Mouse (Mus musculus) urinary bladder, adult 2 months (tissue): ENCODE measurements around the gene Alpk1. TPM values are rescaled to one million over a fixed set of nuclear protein-coding genes. Genes with fewer than 3 reads are reported as not detected.
A peak's percentile ranks its signal among the peaks of the same experiment; 100 is the strongest.

Experiments used
- DNase-seq: peaks from one replicate; pipeline ENCODE4 v3.0.0; 2022; ENCODE audit warnings: low spot score
- polyA plus RNA-seq: library from polyadenylated mRNA; depleted of rRNA; stranded (reverse); fragments of >200 nt; gene quantifications from 2 replicates; pipeline ENCODE4 v1.2.3, GENCODE M21; 2012; rRNA removed

Alpk1 gene
- 17.8 and 20.4 TPM in 2 replicates for polyA plus RNA-seq

GRCm38 (mm10) chr3:127780021-127780644, at the start of gene Alpk1:
Alpk1 (minus strand) TSS chr3:127780527.
- DNase-seq = peak; percentile 63

DNA sequence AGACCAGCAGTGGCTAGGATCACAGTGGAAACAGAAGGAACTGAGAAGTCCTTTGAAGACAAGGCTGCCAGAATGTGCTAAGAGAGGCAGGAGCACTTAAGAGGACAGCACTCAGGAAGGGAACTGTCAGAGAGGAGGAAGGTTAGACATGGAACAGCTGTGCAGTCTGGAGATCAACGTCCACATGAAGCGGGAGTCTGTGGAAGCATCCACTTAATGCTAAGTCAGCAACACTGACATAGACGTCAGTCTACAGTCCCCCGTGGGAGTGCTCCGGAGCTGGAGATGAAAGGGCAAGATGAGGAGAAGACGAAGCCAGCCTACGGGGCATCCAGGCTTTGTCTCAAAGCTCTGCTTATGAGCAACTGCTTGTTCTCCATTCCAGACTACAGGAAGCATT, 46.8 kb upstream of the Alpk1 start:
- no peak for DNase-seq

DNA sequence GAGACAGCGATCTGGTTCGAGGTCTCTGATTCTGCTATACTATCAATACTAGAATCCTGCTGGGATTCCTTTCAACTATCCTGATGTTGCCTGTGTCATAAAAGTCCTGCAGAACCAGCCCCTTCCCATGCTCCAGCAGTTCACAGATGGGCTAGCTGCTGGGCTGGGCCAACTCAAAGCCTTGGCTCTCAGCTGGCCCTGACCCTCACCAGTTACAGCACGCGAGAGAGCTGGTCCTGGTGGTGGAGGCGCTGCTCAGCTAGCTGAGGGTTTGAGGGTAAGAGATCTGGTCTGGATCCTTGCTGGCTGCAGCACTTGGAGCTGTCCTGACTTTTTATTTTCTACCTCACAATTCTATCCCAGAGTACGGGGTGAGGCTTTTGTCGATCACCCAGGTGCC, 46.2 kb upstream of the Alpk1 start:
- DNase-seq = no peak

DNA sequence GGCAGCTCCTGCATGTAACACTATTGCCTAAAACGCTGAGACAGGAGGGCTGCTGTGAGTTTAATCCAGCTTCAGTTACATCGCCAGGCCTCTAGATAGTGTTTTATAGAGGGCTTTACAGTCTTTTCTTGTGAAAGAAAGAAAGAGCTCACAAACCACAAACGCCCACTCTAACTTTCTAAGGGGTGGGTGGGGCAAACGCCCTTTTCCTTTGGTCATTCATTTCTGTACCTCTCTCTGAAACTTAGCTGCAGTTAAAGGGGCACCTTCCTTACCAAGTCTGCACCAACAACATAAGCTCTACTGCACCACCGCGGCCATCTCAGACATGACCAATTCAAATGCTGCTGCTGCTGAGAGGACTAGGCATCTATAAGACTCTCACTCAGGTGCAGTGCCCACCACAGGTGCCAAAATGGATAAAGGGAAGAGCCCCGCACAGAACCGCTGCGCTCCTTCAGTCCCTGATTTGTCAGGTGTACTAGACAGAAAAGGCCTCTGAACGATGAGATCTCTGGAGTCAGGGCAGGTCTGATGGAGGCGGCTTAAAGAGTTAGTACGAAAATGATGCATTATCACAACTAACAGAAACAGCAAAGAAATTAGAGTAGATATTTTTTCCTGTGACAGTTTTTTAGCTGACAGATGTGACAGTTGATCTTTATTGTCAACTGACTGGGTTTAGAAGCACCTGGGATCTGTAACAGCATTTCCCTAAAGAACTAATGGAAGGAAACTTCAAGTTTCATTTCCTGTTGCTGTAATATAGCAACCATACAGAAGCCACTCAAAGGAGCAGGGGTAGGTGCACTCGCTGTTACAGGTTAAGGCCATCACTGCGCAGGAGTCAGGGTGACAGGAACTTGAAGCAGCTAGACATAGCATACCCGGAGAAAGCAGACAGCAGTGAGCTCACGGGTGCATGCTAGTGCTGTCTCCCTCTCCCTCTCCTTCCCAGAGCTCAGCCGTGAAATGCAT, 43.8 kb upstream of the Alpk1 start:
- no peak for DNase-seq

GRCm38 (mm10) chr3:127821209-127821608, 40.9 kb upstream of the Alpk1 start:
- no peak for DNase-seq

DNA sequence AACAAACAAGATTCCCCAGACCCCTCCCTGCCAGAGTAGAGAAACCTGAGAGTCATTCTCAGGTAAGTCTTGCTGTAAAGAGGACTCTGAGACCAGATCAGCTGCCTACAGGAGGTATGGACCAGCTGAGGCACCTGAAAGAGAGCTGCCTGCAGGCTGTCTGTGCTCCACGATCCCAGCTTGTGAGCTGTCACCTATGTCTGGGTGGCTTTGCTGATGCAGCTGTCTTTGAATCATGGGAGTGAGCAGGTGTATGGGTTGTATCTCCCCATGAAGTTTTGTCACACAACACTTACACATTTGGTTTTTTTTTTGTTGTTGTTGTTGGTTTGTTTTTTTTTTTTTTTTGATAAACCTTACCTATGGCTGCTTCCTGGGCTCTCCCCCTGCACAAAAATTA, 40.1 kb upstream of the Alpk1 start:
- DNase-seq = no peak

- DNase-seq = no peak
Observed at GRCm38 (mm10) chr3:127818694-127819663, 38.7 kb upstream of the Alpk1 start.

GRCm38 (mm10) chr3:127817120-127817683, 36.9 kb upstream of the Alpk1 start:
- no peak for DNase-seq

- no peak for DNase-seq
Observed at GRCm38 (mm10) chr3:127809103-127809502, 28.8 kb upstream of the Alpk1 start.

- no peak for DNase-seq
Observed at GRCm38 (mm10) chr3:127807846-127808245, 27.5 kb upstream of the Alpk1 start.

GRCm38 (mm10) chr3:127805991-127806390, 25.7 kb upstream of the Alpk1 start:
- no peak for DNase-seq

DNA sequence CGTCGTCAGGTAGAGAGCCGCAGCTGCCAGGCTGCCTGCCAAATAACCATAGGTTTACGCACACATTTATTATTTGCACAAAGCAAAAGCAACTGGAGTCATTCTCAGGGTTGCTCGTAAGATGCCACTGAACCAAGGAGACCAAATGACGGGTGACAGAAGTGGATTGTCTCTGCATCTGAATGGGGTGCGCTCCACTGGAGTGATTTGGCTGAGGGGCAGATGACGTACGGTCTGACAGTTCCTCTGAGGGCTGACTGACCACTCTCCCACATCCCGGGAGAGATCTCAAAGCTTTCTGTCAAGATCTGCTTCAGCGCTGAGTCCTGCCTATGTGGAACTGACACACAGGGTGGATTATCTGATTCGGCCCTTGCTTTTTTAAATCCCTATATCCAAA, 24.7 kb upstream of the Alpk1 start:
- DNase-seq = no peak

GRCm38 (mm10) chr3:127804439-127804838, 24.1 kb upstream of the Alpk1 start:
- no peak for DNase-seq

GRCm38 (mm10) chr3:127802814-127803213, 22.5 kb upstream of the Alpk1 start:
- DNase-seq = no peak

DNA sequence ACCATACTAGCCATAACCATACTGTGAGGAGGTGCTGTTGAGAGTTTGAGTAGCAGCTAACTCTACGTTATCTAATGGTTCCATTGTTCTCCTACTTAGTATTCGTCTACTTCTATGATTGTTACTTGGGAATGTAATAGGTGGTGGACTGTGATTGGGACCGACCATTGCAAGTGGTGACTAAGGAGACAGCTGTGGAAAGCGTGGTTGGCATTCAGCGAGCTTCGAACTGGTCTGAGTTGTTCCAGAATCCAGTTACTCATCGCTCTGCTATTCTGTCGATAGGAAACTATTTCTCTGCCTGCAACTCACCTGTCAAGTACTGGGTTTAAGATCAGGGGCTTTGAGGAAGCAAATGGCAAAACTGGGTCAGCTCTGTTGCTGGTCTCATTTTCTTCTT, 20.8 kb upstream of the Alpk1 start:
- DNase-seq = no peak

GRCm38 (mm10) chr3:127796271-127796670, 15.9 kb upstream of the Alpk1 start:
- no peak for DNase-seq

DNA sequence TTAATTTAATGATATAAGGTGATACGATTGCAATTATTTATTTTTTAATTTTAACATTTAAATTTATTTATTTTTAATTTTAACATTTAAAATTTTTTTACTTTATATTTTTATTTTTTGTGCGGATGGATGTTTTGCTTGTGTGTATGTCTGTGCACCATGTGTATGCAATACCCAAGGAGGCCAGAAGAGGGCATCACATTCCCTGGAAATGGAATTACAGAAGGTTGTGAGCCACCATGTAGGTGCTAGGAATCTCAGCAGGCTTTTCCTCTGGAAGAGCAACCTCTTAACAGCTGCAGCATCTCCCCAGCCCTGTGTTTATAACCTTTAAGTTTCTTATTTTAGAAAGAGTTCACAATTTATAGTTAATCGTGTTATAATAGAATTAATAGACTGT, 15.4 kb upstream of the Alpk1 start:
- no peak for DNase-seq

- no peak for DNase-seq
Observed at GRCm38 (mm10) chr3:127793022-127793421, 12.7 kb upstream of the Alpk1 start.

DNA sequence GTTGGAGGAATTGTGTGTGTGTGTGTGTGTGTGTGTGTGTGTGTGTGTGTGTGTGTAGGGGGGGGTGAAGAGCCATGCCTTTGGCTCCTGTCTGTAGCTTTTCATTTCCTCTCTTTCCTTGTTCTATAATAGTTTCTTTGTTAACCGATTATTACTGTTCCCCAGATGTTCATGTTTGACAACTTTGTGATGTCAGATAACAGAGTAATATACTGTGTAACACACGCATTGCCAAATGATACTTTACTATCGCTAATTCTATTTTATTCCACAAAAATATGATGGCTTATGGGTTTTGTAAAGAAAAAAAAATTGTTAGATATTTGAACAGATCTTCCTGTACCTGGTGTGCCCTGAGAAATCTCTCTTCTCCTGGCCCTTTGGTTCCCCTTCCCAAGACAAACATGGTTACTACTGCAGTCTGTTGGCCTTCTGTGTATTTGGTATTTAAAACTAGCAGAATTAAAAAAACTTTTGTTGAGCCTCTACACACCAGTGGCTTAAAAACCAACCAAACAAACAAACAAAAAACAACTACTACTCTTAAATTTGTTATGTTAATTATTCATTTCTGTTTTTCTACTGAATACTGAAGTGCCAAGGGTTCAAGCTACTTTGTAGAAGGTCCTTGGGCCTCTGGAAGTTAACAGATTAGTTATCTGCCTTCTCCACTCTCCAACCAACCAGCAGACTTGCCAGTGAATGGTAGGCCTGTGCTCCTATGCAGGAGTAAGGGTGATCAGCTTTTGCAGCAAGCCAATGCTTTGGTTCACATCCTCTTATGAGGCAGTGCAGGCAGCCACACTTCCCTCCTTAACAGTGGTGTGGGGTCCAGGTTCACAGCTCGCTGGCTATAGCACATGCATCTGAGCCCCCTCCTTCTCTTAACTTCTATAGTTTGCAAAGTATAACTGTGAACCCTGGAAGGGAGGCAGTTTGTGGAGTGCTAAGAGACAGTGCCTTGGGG, 11.6 kb upstream of the Alpk1 start:
- DNase-seq = no peak

DNA sequence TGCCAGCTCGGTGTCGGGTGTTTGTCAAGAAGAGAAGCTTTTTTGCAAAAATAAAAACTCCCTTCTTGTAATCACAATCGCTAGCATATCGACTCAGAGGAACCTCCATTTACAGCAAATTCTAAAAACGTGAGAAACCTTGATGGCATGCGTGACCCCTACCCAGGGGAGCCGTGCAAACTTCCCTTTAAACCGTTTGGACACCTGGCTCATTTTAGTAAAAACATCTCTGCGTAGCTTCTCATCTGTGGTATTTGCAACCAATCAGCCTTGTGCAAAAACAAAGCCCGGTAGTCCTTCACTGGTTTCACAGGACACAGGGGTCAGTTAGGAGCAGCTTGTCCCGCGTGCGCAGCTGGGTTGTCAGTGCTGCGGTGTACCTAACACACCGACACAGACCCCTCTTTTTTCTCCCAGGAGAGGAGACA, 10.7 kb upstream of the Alpk1 start:
- no peak for DNase-seq
